Mouse (Mus musculus): ENCODE measurements around the gene Stx8. TPM values are rescaled to one million over a fixed set of nuclear protein-coding genes. Genes with fewer than 3 reads are reported as not detected.
A peak's percentile ranks its signal among the peaks of the same experiment; 100 is the strongest.

Stx8 gene
- polyA plus RNA-seq (2017; shearing (Covaris generic)), result 10 to 100 TPM; 51.2 to 57.7 TPM

- peak; percentile 92 for ATAC-seq
These were observed at the start of gene Stx8 for GRCm38 (mm10) chr11:67965905-67966878. Stx8 (plus strand) TSS chr11:67966193.

- no peak for ATAC-seq
These were observed 48.9 kb upstream of the Stx8 start for GRCm38 (mm10) chr11:67917126-67917525.

GRCm38 (mm10) chr11:67919593-67919992 lies 46.4 kb upstream of the Stx8 start:
- ATAC-seq, result no peak

- ATAC-seq, result no peak
These were observed 45.6 kb upstream of the Stx8 start for GRCm38 (mm10) chr11:67920226-67920960.

- ATAC-seq, result no peak
These were observed 44.7 kb upstream of the Stx8 start for GRCm38 (mm10) chr11:67921091-67921826.

GRCm38 (mm10) chr11:67921827-67922754 lies 43.9 kb upstream of the Stx8 start, which contains the start of gene Usp43:
Usp43 (minus strand) TSS chr11:67922153.
- no peak for ATAC-seq

GRCm38 (mm10) chr11:67922755-67923125 lies 43.3 kb upstream of the Stx8 start:
- ATAC-seq, result no peak

GRCm38 (mm10) chr11:67923720-67924119 lies 42.3 kb upstream of the Stx8 start:
- no peak for ATAC-seq

- no peak for ATAC-seq
These were observed 41.0 kb upstream of the Stx8 start for GRCm38 (mm10) chr11:67925000-67925399.

GRCm38 (mm10) chr11:67926348-67927055 lies 39.5 kb upstream of the Stx8 start:
- no peak for ATAC-seq

- no peak for ATAC-seq
These were observed 33.8 kb upstream of the Stx8 start for GRCm38 (mm10) chr11:67932156-67932555.

- ATAC-seq, result no peak
These were observed 17.8 kb upstream of the Stx8 start for GRCm38 (mm10) chr11:67948229-67948628.

GRCm38 (mm10) chr11:67949475-67949874 lies 16.5 kb upstream of the Stx8 start:
- ATAC-seq, result no peak

GRCm38 (mm10) chr11:67953604-67954003 lies 12.4 kb upstream of the Stx8 start:
- no peak for ATAC-seq

- ATAC-seq, result no peak
These were observed 11.6 kb upstream of the Stx8 start for GRCm38 (mm10) chr11:67954413-67954812.

GRCm38 (mm10) chr11:67964110-67964509 lies 1.9 kb upstream of the Stx8 start:
- no peak for ATAC-seq

- ATAC-seq, result peak; percentile 63
These were observed 630 bp upstream of the Stx8 start, which contains the start of gene Cfap52 for GRCm38 (mm10) chr11:67965242-67965883. Cfap52 (minus strand) TSS chr11:67965651.

- no peak for ATAC-seq
These were observed 1.8 kb downstream of the Stx8 start for GRCm38 (mm10) chr11:67967831-67968230.

- ATAC-seq, result no peak
These were observed 6.6 kb downstream of the Stx8 start for GRCm38 (mm10) chr11:67972606-67973005.

GRCm38 (mm10) chr11:67973225-67973624 lies 7.2 kb downstream of the Stx8 start:
- no peak for ATAC-seq
